Mouse (Mus musculus) olfactory bulb, adult 2 months (tissue): ENCODE data around the gene Fbxl17. TPM values are rescaled to one million over a fixed set of nuclear protein-coding genes. Genes with fewer than 3 reads are reported as not detected.

Experiments used
- H3K27ac ChIP-seq: fragments of 200-500 bp; 2 replicates; pipeline ENCODE4 v1.5.1; 2012; ENCODE audit warnings: low read depth, low read length; ENCODE audit not compliant: insufficient read depth
- H3K4me1 ChIP-seq: fragments of 200-500 bp; 2 replicates; pipeline ENCODE4 v1.6.1; 2012; ENCODE audit warnings: low read length; ENCODE audit not compliant: control insufficient read depth, insufficient read depth
- H3K4me3 ChIP-seq: fragments of 200-500 bp; 2 replicates; pipeline ENCODE4 v1.5.1; 2012; ENCODE audit warnings: mild to moderate bottlenecking, low read depth, low read length, moderate library complexity; ENCODE audit not compliant: insufficient read depth
- CTCF ChIP-seq: fragments of 200-500 bp; IDR thresholded peaks from 2 replicates; pipeline ENCODE4 v1.5.1; 2012; ENCODE audit warnings: low read depth, mild to moderate bottlenecking, low read length, moderate library complexity; ENCODE audit not compliant: insufficient read depth
- POLR2A ChIP-seq: fragments of 200-500 bp; IDR thresholded peaks from 2 replicates; pipeline ENCODE4 v1.6.1; 2012; ENCODE audit warnings: mild to moderate bottlenecking, low read depth, low read length, moderate library complexity; ENCODE audit not compliant: insufficient read depth
- WGBS: fragments of 180-500 bp; shearing (Covaris S2); methylation state at CpG from one replicate; pipeline ENCODE4 v1.1.7; 2018; 5-methylcytosine and 5-hydroxymethylcytosine counted together
- polyA plus RNA-seq: library from polyadenylated mRNA; stranded (reverse); fragments of >200 nt; gene quantifications from 2 replicates; pipeline ENCODE4 v1.2.4, GENCODE M21; 2012; ENCODE audit warnings: low replicate concordance; ENCODE audit not compliant: missing spikeins, insufficient read depth, insufficient read length

Gene Fbxl17
- polyA plus RNA-seq, 1 experiment = not detected

- Histone ChIP-seq H3K4me3 (no peak overlapping the region), H3K27ac (no peak overlapping the region), H3K4me1 (no peaks in the 10 kb centered on the region; the same call in 1 of the 2 replicates)
- 91% methylated on average over 3 of the region's 3 CpGs for WGBS
- TF ChIP-seq POLR2A (no peak), CTCF (no peak)
Observed at GRCm38 (mm10) chr17:63053311-63053710, 446.5 kb downstream of the Fbxl17 start.

- TF ChIP-seq CTCF = no peak
- TF ChIP-seq POLR2A = no peak
- no peaks in the 10 kb centered on the region for H3K4me1 ChIP-seq
- H3K27ac ChIP-seq = no peak overlapping the region
- 71% methylated on average over 3 of the region's 3 CpGs for WGBS
- H3K4me3 ChIP-seq = no peak overlapping the region
Observed at GRCm38 (mm10) chr17:63046401-63046800, 453.4 kb downstream of the Fbxl17 start.

GRCm38 (mm10) chr17:63045297-63045696 lies 454.5 kb downstream of the Fbxl17 start:
- TF ChIP-seq POLR2A (no peak), CTCF (no peak)
- Histone ChIP-seq H3K27ac (no peak overlapping the region), H3K4me3 (no peak overlapping the region), H3K4me1 (no peaks in the 10 kb centered on the region)
- 92% methylated on average over 13 of the region's 13 CpGs for WGBS

- Histone ChIP-seq H3K4me3 (no peak overlapping the region), H3K4me1 (no peaks in the 10 kb centered on the region), H3K27ac (no peak overlapping the region)
- 91% methylated on average over 9 of the region's 9 CpGs for whole genome bisulfite sequencing
- no peak for TF ChIP-seq CTCF
- TF ChIP-seq POLR2A = no peak
Observed at GRCm38 (mm10) chr17:63043046-63043675, 456.7 kb downstream of the Fbxl17 start.

- WGBS = 92% methylated on average over 3 of the region's 3 CpGs
- Histone ChIP-seq H3K4me1 (no peaks in the 10 kb centered on the region), H3K4me3 (no peak overlapping the region), H3K27ac (no peak overlapping the region)
- TF ChIP-seq POLR2A (no peak), CTCF (no peak)
Observed at GRCm38 (mm10) chr17:63037562-63037961, 462.3 kb downstream of the Fbxl17 start.

GRCm38 (mm10) chr17:63033141-63033540 lies 466.7 kb downstream of the Fbxl17 start:
- Histone ChIP-seq H3K27ac (no peak overlapping the region), H3K4me1 (no peaks in the 10 kb centered on the region), H3K4me3 (no peak overlapping the region)
- WGBS = 83% methylated on average over 5 of the region's 5 CpGs
- TF ChIP-seq POLR2A (no peak), CTCF (no peak)

GRCm38 (mm10) chr17:63029105-63029504 lies 470.7 kb downstream of the Fbxl17 start:
- Histone ChIP-seq H3K27ac (no peak overlapping the region), H3K4me3 (no peak overlapping the region), H3K4me1 (no peaks in the 10 kb centered on the region)
- 56% methylated on average over 4 of the region's 4 CpGs for WGBS
- TF ChIP-seq POLR2A = no peak
- TF ChIP-seq CTCF = no peak

GRCm38 (mm10) chr17:63025238-63025637 lies 474.6 kb downstream of the Fbxl17 start:
- Histone ChIP-seq H3K4me1 (no peaks in the 10 kb centered on the region), H3K27ac (no peak overlapping the region), H3K4me3 (0 out of 2 replicates have a peak overlapping the region, but pooled peaks have one; percentile 17)
- 30% methylated on average over 15 of the region's 15 CpGs for WGBS
- TF ChIP-seq POLR2A = no peak
- no peak for TF ChIP-seq CTCF

- WGBS = 87% methylated on average over 3 of the region's 3 CpGs
- Histone ChIP-seq H3K4me3 (no peak overlapping the region), H3K4me1 (no peaks in the 10 kb centered on the region), H3K27ac (no peak overlapping the region)
- TF ChIP-seq POLR2A (no peak), CTCF (no peak)
Observed at GRCm38 (mm10) chr17:63017605-63018167, 482.1 kb downstream of the Fbxl17 start.
